Mouse (Mus musculus) hindbrain, postnatal 0 days (tissue): ENCODE data around the gene Usp24. TPM values are rescaled to one million over a fixed set of nuclear protein-coding genes. Genes with fewer than 3 reads are reported as not detected.
"Not testable (repeated sequence)": the region's sequence is repeated elsewhere in the genome, so short reads cannot be mapped to it uniquely, and the experiment has no call there.

ENCODE experiments used
- ATAC-seq: fragments of 200-750 bp; cut with Nextera tagmentation; 2 replicates; pipeline ENCODE4 v1.8.0; 2017; ENCODE audit warnings: mild to moderate bottlenecking, moderate TSS enrichment, moderate library complexity
- DNase-seq: peaks from one replicate; pipeline ENCODE4 v3.0.0-alpha.2; 2015; ENCODE audit warnings: low spot score
- H3K27ac ChIP-seq: fragments of 300-500 bp; sonication (generic); 2 replicates; pipeline ENCODE4 v1.5.1; 2014; ENCODE audit warnings: mild to moderate bottlenecking
- H3K27me3 ChIP-seq: fragments of 300-500 bp; sonication (generic); 2 replicates; pipeline ENCODE4 v1.6.1; 2014; ENCODE audit warnings: low read length, mixed read lengths; ENCODE audit not compliant: insufficient read depth
- H3K36me3 ChIP-seq: fragments of 300-500 bp; sonication (generic); 2 replicates; pipeline ENCODE4 v1.6.1; 2014; ENCODE audit warnings: low read length, mixed read lengths; ENCODE audit not compliant: insufficient read depth
- H3K4me1 ChIP-seq: fragments of 300-500 bp; sonication (generic); 2 replicates; pipeline ENCODE4 v1.6.1; 2014; ENCODE audit warnings: antibody characterized with exemption, low read length, mixed read lengths; ENCODE audit not compliant: insufficient read depth
- H3K4me2 ChIP-seq: fragments of 300-500 bp; sonication (generic); 2 replicates; pipeline ENCODE4 v1.6.1; 2014; ENCODE audit warnings: low read depth, mild to moderate bottlenecking, low read length, moderate library complexity, mixed read lengths
- H3K4me3 ChIP-seq: fragments of 300-500 bp; sonication (generic); 2 replicates; pipeline ENCODE4 v1.5.1; 2014; ENCODE audit warnings: low read length
- H3K9ac ChIP-seq: fragments of 300-500 bp; sonication (generic); replicated peaks from 2 replicates; pipeline ENCODE4 v1.6.1; 2014; ENCODE audit warnings: mild to moderate bottlenecking, low read length, moderate library complexity, mixed read lengths
- H3K9me3 ChIP-seq: fragments of 300-500 bp; sonication (generic); 2 replicates; pipeline ENCODE4 v1.6.1; 2016; ENCODE audit warnings: low read length, mixed read lengths
- CTCF ChIP-seq: IDR thresholded peaks from 2 replicates; pipeline ENCODE4 v1.5.1; 2016; ENCODE audit warnings: antibody characterized with exemption, control low read depth, low read depth
- WGBS: fragments of 180-500 bp; shearing (Covaris S2); extraction: QIAGEN DNeasy Blood & Tissue Kit; methylation state at CpG from one replicate; pipeline ENCODE4 v1.1.7; 2014; 5-methylcytosine and 5-hydroxymethylcytosine counted together
- polyA plus RNA-seq: library from polyadenylated mRNA; unstranded; fragments of >200 nt; fragmentation: Nextera tagmentation; extraction: Ambion mirVana; gene quantifications from 2 replicates; pipeline ENCODE4 v1.2.1, GENCODE M21; 2015
- total RNA-seq: library from RNA; depleted of rRNA; stranded (reverse); fragments of >200 nt; gene quantifications from 2 replicates; pipeline ENCODE4 v1.2.3, GENCODE M21; 2014

The Usp24 gene
- total and polyA plus RNA-seq, 2 experiments from 2014 or later = 9.6 to 28.8 TPM

DNA sequence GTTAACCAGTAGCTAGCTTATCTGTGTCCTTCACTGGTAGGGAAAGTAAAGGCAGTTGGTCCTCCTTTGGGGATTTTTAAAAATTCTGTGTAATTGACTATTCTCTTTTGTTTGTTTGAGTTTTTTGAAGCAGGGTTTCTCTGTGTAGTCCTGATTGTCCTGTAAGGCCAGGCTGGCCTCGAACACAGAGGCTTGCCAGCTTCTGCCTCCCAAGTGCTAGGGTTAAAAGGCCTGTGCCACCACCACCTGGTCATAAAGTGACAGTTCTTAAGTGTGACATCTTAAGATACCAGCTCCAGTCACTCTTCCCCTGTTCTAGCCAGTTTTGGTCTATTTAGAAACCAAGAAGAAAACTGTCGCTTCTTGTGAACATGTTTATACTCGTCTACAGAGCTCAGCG is 2.2 kb downstream of the Usp24 start:
- H3K9ac ChIP-seq = peak overlapping the region; percentile 98

DNA sequence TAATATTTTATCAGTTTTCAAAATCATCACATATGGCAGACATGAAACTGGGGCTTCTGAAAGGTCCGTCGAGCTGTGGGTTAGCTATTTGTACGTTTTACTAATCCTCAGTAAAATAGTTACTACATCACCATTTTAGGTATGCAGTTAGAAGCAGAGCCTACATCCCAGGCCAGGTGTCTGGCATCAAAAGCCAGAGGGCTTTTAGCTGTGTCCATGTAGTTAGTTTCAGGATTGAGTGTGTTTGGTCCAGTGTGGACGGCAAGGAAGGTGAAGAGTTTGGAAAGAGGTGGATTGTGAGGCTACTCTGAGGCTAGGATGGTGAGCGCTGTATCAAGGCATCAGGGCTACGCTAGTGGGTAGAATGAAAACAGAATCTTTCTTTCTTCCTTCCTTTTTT is 3.0 kb downstream of the Usp24 start:
- Histone ChIP-seq H3K9me3 (no peaks in the 10 kb centered on the region), H3K27ac (no peak overlapping the region), H3K36me3 (no peaks in the 10 kb centered on the region), H3K4me1 (peaks cover 7% of the 10 kb centered on the region; the same call in 1 of the 2 replicates), H3K9ac (no peak overlapping the region), H3K4me2 (peak overlapping the region; percentile 87), H3K27me3 (no peaks in the 10 kb centered on the region), H3K4me3 (no peak overlapping the region)
- WGBS = 88% methylated on average over 6 of the region's 6 CpGs
- no peak for ATAC-seq
- no peak for DNase-seq
- TF ChIP-seq CTCF = no peak

More for the DNA sequence above, 2.2 kb downstream of the Usp24 start:
- H3K9me3 ChIP-seq = no peaks in the 10 kb centered on the region
- H3K4me3 ChIP-seq = peak overlapping the region; percentile 94
- DNase-seq (no peak), ATAC-seq (no peak)
- no peak for TF ChIP-seq CTCF
- no peaks in the 10 kb centered on the region for H3K36me3 ChIP-seq
- 73% methylated on average over 4 of the region's 4 CpGs for WGBS
- H3K4me2 ChIP-seq = peak overlapping the region; percentile 87
- H3K27me3 ChIP-seq = no peaks in the 10 kb centered on the region
- H3K4me1 ChIP-seq = peaks cover 7% of the 10 kb centered on the region; the same call in 1 of the 2 replicates
- H3K27ac ChIP-seq = 0 out of 2 replicates have a peak overlapping the region, but pooled peaks have one; percentile 96

DNA sequence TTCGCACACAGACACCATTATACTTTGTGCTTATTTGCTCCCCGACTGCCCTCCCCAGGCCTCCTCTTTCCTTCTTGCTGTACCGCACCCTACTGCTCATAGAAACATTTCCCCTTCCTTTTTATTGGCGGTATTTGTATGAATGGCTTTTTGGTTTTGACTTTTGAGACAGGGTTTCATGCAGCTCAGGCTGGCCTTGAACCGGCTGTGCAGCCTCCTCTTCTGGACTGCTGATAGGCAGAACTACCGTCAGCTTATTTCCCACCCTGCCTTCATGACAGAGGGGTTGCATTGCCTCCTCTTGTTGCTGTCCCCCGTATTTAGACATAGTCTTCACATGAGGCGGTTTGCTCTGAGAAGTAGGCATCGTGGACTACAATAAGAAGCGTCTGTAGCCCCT is 6.8 kb downstream of the Usp24 start:
- H3K4me2 ChIP-seq = no peak overlapping the region
- no peak for TF ChIP-seq CTCF
- no peak overlapping the region for H3K27ac ChIP-seq
- DNase-seq (no peak), ATAC-seq (no peak)
- no peak overlapping the region for H3K4me3 ChIP-seq
- H3K36me3 ChIP-seq = no peaks in the 10 kb centered on the region
- no peak overlapping the region for H3K9ac ChIP-seq
- H3K4me1 ChIP-seq = no peaks in the 10 kb centered on the region; the same call in 1 of the 2 replicates
- 87% methylated on average over 10 of the region's 10 CpGs for WGBS
- no peaks in the 10 kb centered on the region for H3K9me3 ChIP-seq
- H3K27me3 ChIP-seq = no peaks in the 10 kb centered on the region

DNA sequence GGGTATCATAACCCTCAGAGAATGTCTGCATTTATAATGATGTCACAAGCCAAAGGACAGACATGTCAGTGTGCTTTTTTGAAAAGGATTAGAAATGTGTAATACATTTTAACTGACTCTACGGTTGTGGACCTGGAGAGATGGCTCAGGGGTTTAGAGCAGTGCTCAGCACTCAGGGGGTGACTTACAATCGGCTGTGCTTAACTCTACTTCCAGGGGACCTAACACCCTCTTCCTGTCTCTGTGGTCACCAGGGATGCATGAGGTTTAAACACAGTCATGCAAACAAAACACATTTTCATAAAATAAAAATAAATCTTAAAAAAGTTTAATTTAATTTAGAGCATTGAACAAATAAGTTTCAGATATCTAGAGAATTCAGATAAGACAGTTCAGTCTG is 7.3 kb downstream of the Usp24 start:
- Histone ChIP-seq H3K4me2 (no peak overlapping the region), H3K27ac (no peak overlapping the region), H3K4me1 (no peaks in the 10 kb centered on the region; the same call in 1 of the 2 replicates), H3K4me3 (no peak overlapping the region), H3K36me3 (no peaks in the 10 kb centered on the region), H3K9ac (no peak overlapping the region), H3K27me3 (no peaks in the 10 kb centered on the region), H3K9me3 (no peaks in the 10 kb centered on the region)
- 66% methylated on average over 2 of the region's 2 CpGs for WGBS
- no peak for DNase-seq
- TF ChIP-seq CTCF = no peak
- ATAC-seq = no peak

DNA sequence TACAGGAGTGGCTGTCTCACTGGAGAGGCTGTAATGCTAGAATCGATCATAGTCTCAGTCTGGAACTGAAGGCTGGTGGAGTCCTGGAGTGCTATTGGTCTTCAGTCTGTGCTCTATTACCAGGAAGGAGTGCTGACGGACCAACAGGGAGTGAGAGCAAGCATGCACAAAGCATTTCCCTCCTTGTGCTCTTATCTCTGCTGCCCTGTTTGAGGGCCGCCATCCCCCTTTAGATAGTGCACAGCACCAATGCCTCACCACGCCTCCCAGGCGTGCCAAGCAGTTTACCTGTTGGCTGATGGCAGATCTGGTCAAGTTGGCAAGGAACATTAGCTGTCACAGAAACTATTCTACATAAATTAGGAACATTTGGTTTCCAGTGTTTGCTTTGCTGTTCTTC is 11.4 kb downstream of the Usp24 start:
- WGBS = 91% methylated on average over 5 of the region's 5 CpGs
- Histone ChIP-seq H3K9me3 (no peaks in the 10 kb centered on the region), H3K27me3 (no peaks in the 10 kb centered on the region), H3K9ac (no peak overlapping the region), H3K4me2 (no peak overlapping the region), H3K4me1 (no peaks in the 10 kb centered on the region), H3K4me3 (no peak overlapping the region), H3K36me3 (no peaks in the 10 kb centered on the region), H3K27ac (no peak overlapping the region)
- ATAC-seq (no peak), DNase-seq (no peak)
- TF ChIP-seq CTCF = no peak

DNA sequence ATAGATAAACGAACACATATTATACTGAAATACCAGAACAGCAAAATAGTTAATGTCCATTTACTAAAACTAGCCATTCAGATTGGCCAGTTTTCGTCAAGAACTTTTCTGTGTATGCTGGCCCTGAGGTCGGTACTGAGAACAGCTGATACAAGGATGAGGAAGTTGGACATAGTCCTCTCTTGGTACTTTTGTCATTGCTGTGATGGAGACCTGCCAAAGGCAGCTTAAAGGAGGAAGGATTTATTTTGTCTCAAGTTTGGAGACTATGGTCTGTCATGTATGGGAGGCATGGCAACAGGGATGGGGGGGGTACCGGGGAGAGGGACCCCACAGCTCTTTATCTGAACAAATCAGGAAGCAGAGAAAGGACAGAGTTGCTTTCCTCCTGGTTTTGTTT is 12.7 kb downstream of the Usp24 start:
- no peak for TF ChIP-seq CTCF
- WGBS = 89% methylated on average over 4 of the region's 4 CpGs
- Histone ChIP-seq H3K27me3 (no peaks in the 10 kb centered on the region), H3K4me2 (no peak overlapping the region), H3K9me3 (no peaks in the 10 kb centered on the region), H3K4me1 (no peaks in the 10 kb centered on the region), H3K36me3 (no peaks in the 10 kb centered on the region), H3K9ac (no peak overlapping the region), H3K27ac (no peak overlapping the region), H3K4me3 (no peak overlapping the region)
- ATAC-seq = no peak
- DNase-seq = no peak

DNA sequence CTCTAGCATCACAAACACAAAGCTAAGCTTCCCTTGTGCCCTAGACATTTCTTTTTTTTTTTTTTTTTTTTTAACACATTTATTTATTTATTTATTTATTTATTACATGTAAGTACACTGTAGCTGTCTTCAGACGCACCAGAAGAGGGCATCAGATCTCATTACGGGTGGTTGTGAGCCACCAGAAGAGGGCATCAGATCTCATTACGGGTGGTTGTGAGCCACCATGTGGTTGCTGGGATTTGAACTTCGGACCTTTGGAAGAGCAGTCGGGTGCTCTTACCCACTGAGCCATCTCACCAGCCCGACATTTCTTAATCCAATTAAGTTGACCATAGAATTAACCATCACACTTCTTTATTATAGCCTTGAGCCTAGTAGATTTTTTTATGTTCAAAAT is 13.2 kb downstream of the Usp24 start:
- not testable (repeated sequence) for ATAC-seq, H3K4me1 ChIP-seq, H3K9me3 ChIP-seq, H3K27me3 ChIP-seq, H3K36me3 ChIP-seq, H3K4me3 ChIP-seq, H3K9ac ChIP-seq, H3K27ac ChIP-seq, DNase-seq, H3K4me2 ChIP-seq
- 91% methylated on average over 6 of the region's 6 CpGs for WGBS
